Mouse (Mus musculus): ENCODE measurements around the gene Zfp335.

The Zfp335 gene

DNA sequence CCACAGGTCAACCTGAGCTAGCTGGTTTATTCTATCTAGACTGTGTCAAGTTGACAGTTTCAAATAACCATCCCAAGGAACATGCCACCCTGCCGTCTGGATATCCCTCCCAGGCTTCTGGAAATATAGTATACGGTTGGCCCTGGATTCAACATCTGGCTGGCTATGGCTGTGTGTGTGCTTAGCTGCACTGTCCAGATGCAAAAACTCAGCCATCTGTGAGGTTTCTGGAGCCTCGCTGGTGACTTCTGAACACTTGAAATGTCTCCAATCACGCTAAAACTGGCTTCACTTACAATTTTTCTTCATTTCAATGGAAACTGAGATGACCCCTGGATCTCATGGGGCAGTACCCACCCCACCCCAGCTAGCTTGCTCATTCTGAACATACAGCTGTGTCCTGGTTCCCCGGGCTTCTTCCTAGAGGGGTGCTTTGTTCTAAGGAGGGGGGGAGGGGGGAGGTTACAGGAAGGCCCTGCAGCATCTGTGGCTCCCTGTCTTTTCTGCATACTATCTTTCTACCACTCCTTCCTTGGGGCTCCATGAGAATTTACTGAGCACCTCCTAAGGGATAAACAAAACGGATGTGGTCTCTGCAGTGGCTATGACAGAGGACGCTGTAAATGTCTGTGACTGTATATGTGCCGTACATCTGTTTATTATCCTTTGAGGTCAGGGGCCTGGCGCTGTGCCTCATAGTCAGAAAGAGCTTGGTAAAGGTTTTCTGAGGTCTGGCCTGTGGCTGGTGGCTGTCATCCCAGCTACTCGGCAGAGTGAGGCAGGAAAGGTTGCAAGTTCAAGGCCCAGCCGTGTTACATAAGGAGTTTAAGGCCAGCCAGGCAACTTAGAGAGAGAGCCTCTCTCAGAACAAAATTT lies 19.4 kb upstream of the Zfp335 start:
- DNase-seq (ENCODE audit: low read depth, low spot score) = no peak

- peak; percentile 83 for DNase-seq (ENCODE audit: low read depth, low spot score)
These were observed 12.7 kb upstream of the Zfp335 start for GRCm38 (mm10) chr2:164924100-164924857.

DNA sequence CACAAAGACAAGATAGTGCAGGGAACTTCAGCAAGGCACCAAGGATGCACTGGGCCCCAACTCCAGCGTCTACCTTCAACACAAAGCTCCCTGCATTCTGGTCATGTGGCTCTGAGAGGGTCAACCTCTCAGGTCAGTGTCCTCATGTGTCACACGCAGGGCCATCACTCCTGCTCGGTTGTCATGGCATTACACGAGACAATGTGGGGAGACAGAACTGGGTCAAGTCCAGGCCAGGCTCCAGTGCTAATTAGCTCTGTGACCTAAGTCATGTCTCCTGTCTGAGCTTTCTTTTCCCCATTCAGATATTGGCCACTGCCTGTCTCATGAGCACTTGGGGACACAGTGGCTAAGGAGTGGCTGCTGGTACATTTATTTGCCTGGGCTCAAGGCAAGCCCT lies 11.7 kb upstream of the Zfp335 start:
- DNase-seq (ENCODE audit: low read depth, low spot score) = no peak

DNA sequence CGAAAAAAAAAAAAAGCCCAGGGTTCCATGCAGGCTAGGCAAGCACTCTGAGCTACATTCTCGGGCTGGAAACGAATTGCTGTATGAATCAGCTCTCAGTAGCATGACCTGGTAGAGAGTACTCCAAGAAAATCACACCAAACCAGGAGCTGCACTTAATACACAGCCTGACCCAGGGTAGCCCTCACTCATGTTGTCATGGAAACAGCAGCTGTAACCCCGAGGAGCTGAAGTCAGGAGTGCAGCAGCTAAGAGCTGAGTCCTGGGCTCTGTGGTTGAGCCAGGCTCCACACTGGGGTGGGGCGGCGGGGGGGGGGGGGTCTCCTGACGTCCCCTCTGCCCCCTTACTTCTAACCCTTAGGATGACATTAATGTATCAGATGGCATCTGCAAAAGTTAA lies 10.4 kb upstream of the Zfp335 start:
- DNase-seq (ENCODE audit: low read depth, low spot score) = no peak

DNA sequence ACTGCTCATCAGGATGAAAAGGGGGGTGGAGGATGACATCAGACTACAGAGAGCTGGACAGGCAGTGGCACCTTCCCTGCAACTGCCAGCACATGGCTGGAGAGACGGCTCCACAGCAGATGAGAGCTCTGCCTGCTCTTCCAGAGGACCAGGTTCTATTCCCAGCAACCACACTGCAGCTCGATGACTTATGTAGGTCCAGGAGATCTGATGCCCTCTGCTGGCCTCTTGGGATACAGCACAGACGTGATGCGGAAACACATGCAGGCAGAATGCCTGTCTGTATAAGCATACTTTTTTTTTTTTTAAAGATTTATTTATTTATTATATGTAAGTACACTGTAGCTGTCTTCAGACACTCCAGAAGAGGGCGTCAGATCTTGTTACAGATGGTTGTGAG lies 6.8 kb upstream of the Zfp335 start:
- DNase-seq (ENCODE audit: low read depth, low spot score) = peak; percentile 82

DNA sequence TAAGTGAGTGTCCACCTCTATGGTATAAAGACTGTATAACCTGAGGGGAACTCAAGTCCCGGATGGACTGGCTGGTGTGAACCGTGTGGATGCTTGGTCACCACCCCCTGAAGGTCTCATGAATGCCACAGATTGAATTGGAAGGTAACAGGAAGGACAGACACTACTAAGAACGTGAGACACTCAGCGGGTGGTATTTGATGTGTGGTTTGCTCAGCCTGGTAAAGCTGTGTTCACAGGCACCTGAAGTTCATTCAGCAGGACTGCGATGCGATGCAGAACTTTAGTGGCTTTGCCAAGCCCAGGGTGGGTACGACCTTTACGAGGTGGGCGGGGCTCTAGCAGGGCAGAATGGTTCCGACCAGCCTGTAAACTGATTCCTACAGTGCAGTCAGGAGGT lies 5.8 kb upstream of the Zfp335 start:
- DNase-seq (ENCODE audit: low read depth, low spot score) = peak; percentile 81

DNA sequence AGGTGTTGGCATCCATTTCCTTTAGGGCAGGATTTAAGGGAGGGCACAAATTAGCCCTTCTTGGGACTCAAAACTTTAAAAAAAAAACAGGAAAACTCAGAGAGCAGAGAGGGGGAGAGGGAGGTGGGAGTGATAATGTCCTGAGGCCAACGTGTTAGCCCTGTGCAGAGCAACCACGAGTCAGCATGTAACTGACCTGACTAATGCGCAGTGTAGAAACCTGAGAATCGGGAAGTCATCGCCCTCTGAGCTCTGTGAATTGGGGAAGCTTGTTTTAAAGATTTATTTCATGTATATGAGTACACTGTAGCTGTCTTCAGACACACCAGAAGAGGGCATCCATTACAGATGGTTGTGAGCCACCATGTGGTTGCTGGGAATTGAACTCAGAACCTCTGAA lies 5.3 kb upstream of the Zfp335 start:
- no peak for DNase-seq (ENCODE audit: low read depth, low spot score)

DNA sequence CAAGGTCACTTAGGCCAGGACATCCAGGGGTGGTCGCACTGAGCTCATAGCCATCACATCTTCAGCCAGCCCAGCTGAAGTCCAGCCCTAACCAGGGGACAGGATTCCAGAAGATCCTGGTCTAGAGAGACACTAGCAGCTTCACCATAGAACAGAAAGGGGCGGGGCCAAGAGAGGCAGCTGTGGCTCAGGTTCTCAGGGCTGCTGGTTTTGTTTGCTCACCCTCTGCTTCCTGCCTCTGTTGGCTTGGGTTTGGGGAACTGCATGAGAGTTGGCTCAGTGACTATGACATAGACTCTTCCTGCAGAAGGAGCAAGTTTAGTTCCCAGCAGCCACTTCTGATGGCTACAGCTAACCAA lies 1.9 kb upstream of the Zfp335 start:
- peak; percentile 72 for DNase-seq (ENCODE audit: low read depth, low spot score)

GRCm38 (mm10) chr2:164912749-164913427 lies 1.3 kb upstream of the Zfp335 start:
- DNase-seq (ENCODE audit: low read depth, low spot score) = no peak

DNA sequence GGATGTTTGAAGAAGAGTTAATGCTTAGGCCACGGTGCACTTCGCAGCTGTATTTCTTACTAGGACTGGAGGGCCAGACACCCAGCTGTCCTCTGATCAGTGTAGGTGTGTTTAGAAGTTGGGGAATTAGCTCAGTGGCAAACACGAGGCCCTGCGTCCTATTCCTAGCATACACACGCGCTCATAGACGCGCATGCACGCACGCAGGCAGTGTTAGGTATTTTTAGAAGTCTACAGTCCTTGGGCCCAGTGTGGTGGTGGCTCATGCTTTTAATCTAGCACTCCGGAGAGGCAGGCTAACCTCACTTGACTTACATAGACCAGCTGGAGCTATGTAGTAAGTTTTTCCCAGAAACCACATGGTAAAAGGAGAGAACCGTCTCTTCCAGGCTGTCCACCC lies 594 bp upstream of the Zfp335 start:
- no peak for DNase-seq (ENCODE audit: low read depth, low spot score)

- no peak for DNase-seq (ENCODE audit: low read depth, low spot score)
These were observed 1.0 kb downstream of the Zfp335 start for GRCm38 (mm10) chr2:164910360-164911061.

DNA sequence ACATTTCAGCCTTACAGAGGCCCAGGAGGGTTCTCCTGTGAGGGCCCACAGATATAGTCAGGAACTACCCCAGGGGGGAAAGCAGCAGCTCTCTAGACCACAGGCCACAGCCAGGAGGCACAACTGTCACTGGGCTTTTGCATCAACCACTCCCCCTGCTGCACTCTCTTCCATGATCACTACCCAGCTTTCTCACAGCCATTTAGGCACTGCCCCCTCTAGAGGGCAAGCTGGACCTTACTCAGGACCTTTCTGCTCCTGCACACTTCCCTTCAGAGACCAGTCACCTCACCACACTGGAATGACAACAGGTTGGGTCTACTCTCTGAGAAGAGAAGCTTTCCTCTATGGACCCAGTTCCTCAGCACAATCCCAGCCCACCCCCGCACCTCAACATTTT lies 2.0 kb downstream of the Zfp335 start:
- no peak for DNase-seq (ENCODE audit: low read depth, low spot score)

GRCm38 (mm10) chr2:164909100-164909499 lies 2.5 kb downstream of the Zfp335 start:
- no peak for DNase-seq (ENCODE audit: low read depth, low spot score)

- no peak for DNase-seq (ENCODE audit: low read depth, low spot score)
These were observed 3.5 kb downstream of the Zfp335 start for GRCm38 (mm10) chr2:164908011-164908410.

DNA sequence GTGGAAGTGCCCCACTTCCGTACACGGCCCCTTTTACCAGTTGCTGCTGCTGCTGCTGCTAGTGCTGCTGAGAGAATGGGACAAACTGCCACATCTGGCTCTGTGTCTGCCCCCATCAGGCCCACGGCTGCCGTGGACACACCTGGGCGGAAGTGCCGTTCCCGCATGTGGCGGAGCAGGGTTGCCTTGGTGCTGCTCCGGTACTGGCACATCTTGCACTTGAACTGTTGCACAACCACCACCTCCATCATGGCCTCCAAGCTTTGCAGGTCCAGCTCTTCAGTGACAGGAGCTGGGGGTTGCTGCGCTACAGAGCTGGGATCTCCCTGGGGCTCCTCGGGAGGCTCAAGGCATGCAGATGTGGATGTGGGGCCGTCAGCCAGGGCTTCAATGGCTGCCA lies 4.0 kb downstream of the Zfp335 start:
- DNase-seq (ENCODE audit: low read depth, low spot score) = no peak

- peak; percentile 67 for DNase-seq (ENCODE audit: low read depth, low spot score)
These were observed 5.5 kb downstream of the Zfp335 start for GRCm38 (mm10) chr2:164906071-164906470.

DNA sequence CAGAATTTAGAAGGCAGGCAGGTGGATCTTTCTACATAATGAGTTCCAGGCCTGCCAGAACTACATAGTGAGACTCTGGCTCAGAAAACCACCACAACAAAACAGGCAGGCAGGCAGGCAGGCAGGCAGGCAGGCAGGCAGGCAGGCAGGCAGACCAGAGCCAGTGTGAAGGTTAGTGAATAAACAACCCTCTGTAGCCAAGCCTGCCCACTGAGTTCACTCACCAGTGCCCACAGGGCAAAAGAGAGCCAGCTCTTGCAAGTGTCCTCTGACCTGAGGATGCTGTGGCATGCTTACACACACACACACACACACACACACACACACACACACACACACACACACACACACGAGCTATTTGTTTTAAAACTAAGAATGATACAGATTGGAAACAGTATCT lies 8.1 kb downstream of the Zfp335 start:
- no peak for DNase-seq (ENCODE audit: low read depth, low spot score)

- DNase-seq (ENCODE audit: low read depth, low spot score) = no peak
These were observed 10.2 kb downstream of the Zfp335 start for GRCm38 (mm10) chr2:164901380-164901779.

DNA sequence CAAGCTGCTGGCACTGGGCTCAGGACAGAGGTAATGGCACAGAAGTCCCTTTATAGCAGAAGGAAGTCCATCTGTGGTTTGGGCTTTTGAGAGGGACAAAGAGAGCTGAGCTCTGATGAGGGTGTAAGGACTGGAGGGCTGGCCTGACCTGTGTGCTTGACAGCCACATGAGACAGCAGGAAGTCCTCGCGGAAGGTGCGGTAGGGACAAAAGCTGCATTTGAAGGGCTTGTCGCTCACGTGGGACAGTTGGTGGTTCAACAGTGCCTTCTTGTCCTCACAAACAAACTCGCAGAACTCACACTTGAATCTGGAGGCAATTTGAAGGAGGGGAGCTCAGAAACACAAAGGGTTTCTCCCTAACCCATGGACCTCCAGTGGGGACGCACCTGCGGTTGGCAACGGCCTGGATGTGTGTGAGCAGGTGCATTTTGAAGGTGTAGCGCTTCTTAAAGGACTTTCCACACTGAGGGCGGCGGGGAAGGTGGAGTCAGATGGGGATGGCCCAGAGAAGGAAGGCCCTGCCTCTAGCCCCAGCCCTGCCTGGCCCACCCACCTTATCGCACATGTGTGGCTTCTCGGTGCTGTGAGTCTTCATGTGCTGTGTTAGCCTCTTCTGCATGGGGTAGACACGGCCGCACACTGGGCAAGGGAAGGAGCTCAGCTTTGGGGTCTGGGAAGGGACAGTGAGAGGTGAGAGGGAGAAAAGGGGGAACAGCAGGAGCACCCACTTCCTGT lies 11.7 kb downstream of the Zfp335 start:
- no peak for DNase-seq (ENCODE audit: low read depth, low spot score)

DNA sequence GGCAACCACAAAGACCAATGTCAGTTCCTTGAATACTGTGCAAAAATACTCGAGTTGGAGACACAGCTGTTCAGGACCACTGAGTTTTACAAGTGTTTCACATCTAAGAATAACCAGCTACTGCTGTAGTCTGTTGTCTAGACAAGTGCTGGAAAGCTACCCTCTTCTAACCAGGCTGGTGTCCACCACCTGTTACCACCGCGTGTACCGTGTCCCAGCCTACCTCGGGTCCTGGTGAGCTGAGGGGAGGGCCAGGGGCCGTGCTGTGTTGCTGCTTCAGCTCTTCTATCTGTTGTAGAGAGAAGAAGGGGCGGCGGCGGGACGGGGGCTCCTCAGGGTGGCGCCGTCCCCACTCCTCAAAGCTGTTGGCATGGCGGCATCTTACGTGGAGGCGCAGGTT lies 12.5 kb downstream of the Zfp335 start:
- DNase-seq (ENCODE audit: low read depth, low spot score) = no peak

DNA sequence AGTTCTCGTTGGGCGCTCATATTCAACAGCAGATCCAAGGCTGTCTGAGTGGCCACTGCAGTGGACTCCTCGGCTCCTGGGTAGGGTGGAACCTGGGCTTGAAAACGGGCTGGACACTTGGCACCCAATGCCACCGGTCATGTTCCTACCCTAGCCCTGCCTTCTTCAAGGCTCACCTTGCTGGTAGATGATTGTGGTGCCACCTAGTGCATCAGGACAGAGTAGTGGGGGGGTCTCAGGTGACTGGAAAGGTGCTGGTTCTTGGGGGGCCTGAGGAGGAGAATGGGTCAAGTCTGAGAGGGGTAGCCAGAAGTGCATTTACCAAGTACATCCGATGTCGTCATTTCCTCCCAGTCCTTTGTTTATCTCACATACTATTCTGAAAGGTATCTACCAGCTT lies 13.5 kb downstream of the Zfp335 start:
- no peak for DNase-seq (ENCODE audit: low read depth, low spot score)
